Mouse (Mus musculus): Measurements from ENCODE around the gene Myd88.

GRCm38 (mm10) chr9:119340212-119340580 is 1.0 kb downstream of the Myd88 start:
- TF ChIP-seq CTCF (IDR thresholded peaks at IDR 0.05; ENCODE audit: borderline replicate concordance, insufficient read depth, low read length): no peak
- no peak for TF ChIP-seq POLR2A (IDR thresholded peaks at IDR 0.05; ENCODE audit: low read depth, low read length)
